Mouse (Mus musculus): ENCODE data around the gene Fam32a.

DNA sequence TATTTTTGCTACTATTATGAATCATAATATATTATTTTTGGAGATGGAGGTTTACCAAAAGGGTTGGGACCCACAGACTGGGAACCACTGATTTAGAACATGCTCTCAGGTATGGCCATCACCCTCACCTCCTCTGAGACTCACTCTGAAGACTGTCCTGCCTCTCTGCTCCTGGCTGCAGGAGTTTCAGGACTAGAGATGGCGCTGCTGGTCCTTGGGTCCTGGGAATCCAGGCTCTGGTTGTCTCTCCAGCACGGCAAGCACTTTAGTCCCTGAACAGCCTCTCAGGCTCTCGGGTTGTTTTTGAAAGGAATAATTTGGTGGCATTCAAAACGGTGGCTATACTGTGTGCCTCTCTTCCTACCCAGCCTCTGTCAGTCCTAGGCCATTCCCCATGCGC is 42.3 kb downstream of the Fam32a start:
- TF ChIP-seq HCFC1 (IDR thresholded peaks at IDR 0.05; ENCODE audit: borderline replicate concordance, insufficient read depth, low read length) (no peak), ZNF384 (IDR thresholded peaks at IDR 0.05; ENCODE audit: low read depth, low read length) (no peak), CHD2 (IDR thresholded peaks at IDR 0.05; ENCODE audit: low read depth, low read length) (no peak)

All from ES-E14 (cell line).